Mouse (Mus musculus) small intestine, adult 2 months (tissue): ENCODE data around the gene Olfr548-ps1. TPM values are rescaled to one million over a fixed set of nuclear protein-coding genes. Genes with fewer than 3 reads are reported as not detected.

Experiments
- H3K27ac ChIP-seq: fragments of 200-500 bp; 2 replicates; pipeline ENCODE4 v1.5.1; 2012; ENCODE audit warnings: low read depth, low read length, control low read depth, inconsistent platforms; ENCODE audit not compliant: insufficient read depth
- H3K27me3 ChIP-seq: fragments of 200-500 bp; 2 replicates; pipeline ENCODE4 v1.6.1; 2012; ENCODE audit warnings: mild to moderate bottlenecking, moderate library complexity, low read length, inconsistent platforms; ENCODE audit not compliant: control insufficient read depth, insufficient read depth
- H3K36me3 ChIP-seq: fragments of 200-500 bp; 2 replicates; pipeline ENCODE4 v1.6.1; 2012; ENCODE audit warnings: mild to moderate bottlenecking, low read length, control low read depth, inconsistent platforms; ENCODE audit not compliant: control insufficient read depth, insufficient read depth
- H3K4me1 ChIP-seq: fragments of 200-500 bp; 2 replicates; pipeline ENCODE4 v1.6.1; 2012; ENCODE audit warnings: low read length, inconsistent platforms, mixed read lengths; ENCODE audit not compliant: control insufficient read depth, insufficient read depth, insufficient read length
- H3K4me3 ChIP-seq: fragments of 200-500 bp; 2 replicates; pipeline ENCODE4 v1.5.1; 2012; ENCODE audit warnings: low read depth, mild to moderate bottlenecking, control low read depth, inconsistent platforms, low read length, moderate library complexity
- CTCF ChIP-seq: fragments of 200-500 bp; IDR thresholded peaks from 2 replicates; pipeline ENCODE4 v1.5.1; 2012; ENCODE audit warnings: low read depth, mild to moderate bottlenecking, control low read depth, inconsistent platforms, low read length, moderate library complexity, mixed read lengths; ENCODE audit not compliant: insufficient replicate concordance, insufficient read length; ENCODE audit errors: extremely low read depth
- POLR2A ChIP-seq: fragments of 200-500 bp; IDR thresholded peaks from 2 replicates; pipeline ENCODE4 v1.6.1; 2012; ENCODE audit warnings: low read depth, mild to moderate bottlenecking, control low read depth, inconsistent platforms, low read length, moderate library complexity
- WGBS: fragments of 180-500 bp; shearing (Covaris S2); methylation state at CpG from one replicate; pipeline ENCODE4 v1.1.7; 2018; 5-methylcytosine and 5-hydroxymethylcytosine counted together
- polyA plus RNA-seq: library from polyadenylated mRNA; depleted of rRNA; stranded (reverse); fragments of >200 nt; gene quantifications from 2 replicates; pipeline ENCODE4 v1.2.3, GENCODE M21; 2012

The Olfr548-ps1 gene
- polyA plus RNA-seq, 1 experiment: not detected

DNA sequence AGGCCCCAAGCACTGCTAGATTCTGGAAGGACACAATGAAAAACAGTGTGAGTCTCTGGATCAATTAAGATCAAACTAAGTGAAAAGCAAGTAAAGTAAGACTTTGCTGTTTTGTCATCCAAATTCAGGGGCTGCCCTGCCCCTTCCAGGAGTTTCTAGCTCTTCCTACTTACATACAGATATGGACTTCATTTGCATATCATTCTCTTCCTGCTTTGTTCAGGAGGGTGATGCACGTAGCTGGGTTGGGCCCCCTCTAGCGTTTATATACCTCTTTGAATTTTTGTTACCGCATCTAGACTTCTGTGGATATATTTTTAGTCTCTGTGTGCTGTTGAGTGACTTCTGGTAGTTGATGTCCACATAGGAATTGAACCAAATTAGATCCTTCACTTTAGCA, 555 bp downstream of the Olfr548-ps1 start:
- H3K4me1 ChIP-seq: no peaks in the 10 kb centered on the region
- H3K27me3 ChIP-seq: no peaks in the 10 kb centered on the region
- TF ChIP-seq POLR2A: no peak
- TF ChIP-seq CTCF: no peak
- H3K27ac ChIP-seq: no peak overlapping the region
- 39% methylated on average over 3 of the region's 3 CpGs for WGBS
- H3K36me3 ChIP-seq: no peaks in the 10 kb centered on the region
- H3K4me3 ChIP-seq: no peak overlapping the region

DNA sequence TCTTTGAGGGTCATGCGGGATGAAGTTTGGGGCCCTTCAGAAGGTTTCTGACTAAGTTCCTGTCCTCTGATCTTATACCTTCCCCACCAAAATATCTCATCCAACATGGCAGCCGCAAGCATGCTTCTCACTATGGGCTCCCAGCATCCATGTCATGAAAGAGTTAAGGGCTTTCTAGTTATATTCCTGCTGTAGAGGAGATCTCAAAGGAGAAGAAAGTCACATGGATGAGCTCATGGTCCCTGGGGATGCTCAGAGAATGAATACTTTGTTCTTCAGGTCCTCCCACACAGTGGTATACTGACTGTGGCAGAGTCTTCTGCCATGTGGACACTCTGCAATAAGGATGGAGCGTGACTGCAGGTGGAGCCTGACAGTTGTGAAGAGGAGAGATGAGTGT, 8.9 kb downstream of the Olfr548-ps1 start, which contains the start of gene Olfr549:
TSS of gene Olfr549 (plus strand) at position 301 of the 400 bp plus-strand sequence.
- H3K4me1 ChIP-seq: no peaks in the 10 kb centered on the region
- H3K36me3 ChIP-seq: no peaks in the 10 kb centered on the region
- WGBS: 84% methylated on average over 3 of the region's 3 CpGs
- H3K27me3 ChIP-seq: no peaks in the 10 kb centered on the region
- H3K27ac ChIP-seq: no peak within 1 kb of the TSS
- no peak within 1 kb of the TSS for H3K4me3 ChIP-seq
- TF ChIP-seq POLR2A (no peak), CTCF (no peak)

DNA sequence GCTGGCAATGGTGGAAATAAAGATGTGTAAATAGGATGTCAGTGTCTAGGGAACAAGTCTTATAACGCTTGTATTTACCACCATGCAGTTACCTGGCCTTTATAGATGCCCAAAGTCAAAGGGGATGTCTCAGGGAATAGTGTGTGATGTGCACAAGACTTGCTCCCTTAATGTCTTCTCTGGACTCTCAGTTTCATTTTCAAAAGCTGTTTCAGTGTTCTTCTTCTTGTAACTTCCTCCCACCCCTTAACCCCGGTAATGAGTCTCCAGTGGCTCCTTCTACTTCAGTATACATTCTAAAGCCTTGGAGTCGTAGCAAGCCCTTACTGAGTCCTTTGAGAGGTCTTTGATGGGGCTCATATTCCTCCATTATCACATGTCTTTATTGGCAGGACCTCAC, 12.6 kb downstream of the Olfr548-ps1 start:
- Histone ChIP-seq H3K36me3 (peaks cover 3% of the 10 kb centered on the region; the same call in 1 of the 2 replicates), H3K4me1 (no peaks in the 10 kb centered on the region), H3K4me3 (no peak overlapping the region), H3K27ac (no peak overlapping the region), H3K27me3 (no peaks in the 10 kb centered on the region)
- WGBS: 63% methylated on average over 3 of the region's 3 CpGs
- no peak for TF ChIP-seq CTCF
- no peak for TF ChIP-seq POLR2A

DNA sequence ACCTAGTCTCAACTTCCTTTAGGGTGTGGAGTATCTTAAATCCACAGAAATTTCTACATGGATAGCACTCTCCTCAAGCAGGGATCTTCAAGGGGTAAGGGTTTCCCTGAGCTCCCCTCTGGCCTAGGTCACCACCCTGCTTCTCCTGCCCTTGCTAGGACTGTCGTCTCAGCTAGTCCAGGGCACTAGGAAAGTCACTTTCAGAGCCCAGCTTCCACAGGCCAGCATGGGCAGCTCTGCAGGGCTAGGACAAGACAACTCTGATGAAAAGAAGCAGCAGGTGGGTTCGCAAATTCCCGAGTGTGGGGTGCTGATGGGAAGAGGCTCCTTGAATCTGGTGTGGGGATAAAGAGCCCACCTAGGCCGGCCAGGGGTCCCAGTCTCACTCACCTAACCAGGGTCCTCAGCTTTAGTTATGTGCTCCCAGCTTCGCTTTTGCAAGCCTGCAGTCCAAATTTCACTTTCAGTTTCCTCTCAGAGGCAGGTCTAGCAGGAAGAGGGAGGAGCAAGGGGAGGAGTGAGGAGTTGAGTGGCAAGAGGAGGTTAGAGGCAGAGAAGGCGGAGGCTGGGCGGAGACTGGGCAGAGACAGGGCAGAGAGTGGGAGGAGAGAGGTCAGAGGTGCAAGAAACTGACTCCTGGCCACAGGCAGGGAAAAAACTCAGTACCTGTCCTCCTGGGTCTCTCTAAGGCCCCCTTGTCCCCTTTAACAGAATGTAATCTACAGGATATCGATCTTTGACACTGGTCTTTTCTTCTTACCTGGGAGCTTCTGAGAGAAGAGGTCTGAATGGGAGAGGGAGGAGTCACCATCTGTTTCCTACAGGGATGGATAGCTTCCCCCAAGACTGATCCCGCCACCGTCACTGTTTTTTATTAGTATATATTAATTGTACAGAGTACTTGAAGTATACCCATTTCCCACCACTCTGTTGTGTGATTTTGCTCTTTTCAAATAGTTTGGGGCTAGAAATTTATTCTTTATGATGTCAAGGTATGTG, 24.6 kb downstream of the Olfr548-ps1 start, which contains the start of gene Trim21:
TSS of gene Trim21 (minus strand) at position 488 of the 999 bp plus-strand sequence.
- H3K27ac ChIP-seq: peak within 1 kb of the TSS; percentile 54
- no peak for TF ChIP-seq CTCF
- TF ChIP-seq POLR2A: peak; percentile 49; the same call in 1 of the 2 replicates
- 5% methylated on average over 10 of the region's 10 CpGs for WGBS

DNA sequence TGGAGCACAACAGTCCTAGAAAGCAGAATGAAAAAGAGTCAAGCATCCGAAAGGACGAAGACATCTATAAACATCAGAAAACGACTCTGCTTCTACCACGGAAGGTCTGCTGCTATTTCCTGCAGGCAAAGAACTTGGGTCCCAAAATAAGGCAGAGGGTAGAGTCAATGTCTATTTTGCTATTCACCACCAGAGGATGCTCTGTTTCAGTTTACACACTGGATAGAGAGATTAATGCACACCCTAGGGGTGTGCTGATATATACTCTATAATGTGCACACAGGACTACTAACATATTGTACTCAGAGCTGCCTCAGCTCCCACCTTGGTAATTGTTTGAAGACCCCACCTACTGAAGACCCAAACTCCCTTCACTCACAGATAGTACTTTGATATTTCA, 25.5 kb downstream of the Olfr548-ps1 start:
- WGBS: 94% methylated on average over 4 of the region's 4 CpGs
- H3K27me3 ChIP-seq: no peaks in the 10 kb centered on the region; the same call in 1 of the 2 replicates
- TF ChIP-seq POLR2A (no peak), CTCF (no peak)
- peaks cover 16% of the 10 kb centered on the region for H3K36me3 ChIP-seq
- no peak overlapping the region for H3K27ac ChIP-seq
- H3K4me3 ChIP-seq: no peak overlapping the region
- peaks cover 4% of the 10 kb centered on the region; the same call in 1 of the 2 replicates for H3K4me1 ChIP-seq

More for the DNA sequence above, 24.6 kb downstream of the Olfr548-ps1 start, which contains the start of gene Trim21:
- Histone ChIP-seq H3K27me3 (no peaks in the 10 kb centered on the region; the same call in 1 of the 2 replicates), H3K4me1 (peaks cover 4% of the 10 kb centered on the region; the same call in 1 of the 2 replicates), H3K36me3 (peaks cover 25% of the 10 kb centered on the region), H3K4me3 (peak within 1 kb of the TSS; percentile 87)

DNA sequence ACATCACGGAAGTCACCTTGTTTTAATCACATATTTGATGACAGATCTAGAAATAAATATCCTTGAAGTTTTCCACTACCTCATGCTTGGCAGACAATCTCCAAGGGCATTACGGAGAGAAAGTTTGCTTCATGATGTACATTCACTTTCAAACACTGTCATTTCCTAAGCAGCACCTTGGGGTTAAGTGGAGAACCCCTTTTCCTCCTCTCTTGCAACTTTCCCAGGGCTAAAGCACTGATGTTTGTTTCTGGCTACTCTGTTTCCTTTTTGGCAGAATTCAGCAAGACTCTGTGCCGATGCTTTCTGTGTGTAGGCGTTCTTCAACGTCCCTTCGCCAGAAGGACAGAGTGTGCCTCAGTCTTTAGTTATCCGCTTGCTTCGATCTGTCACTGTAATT, 30.4 kb downstream of the Olfr548-ps1 start, which contains the start of gene Olfr550:
TSS of gene Olfr550 (plus strand) at position 301 of the 400 bp plus-strand sequence.
- no peak within 1 kb of the TSS for H3K4me3 ChIP-seq
- TF ChIP-seq POLR2A (no peak), CTCF (no peak)
- no peaks in the 10 kb centered on the region for H3K4me1 ChIP-seq
- WGBS: 87% methylated on average over 8 of the region's 8 CpGs
- no peaks in the 10 kb centered on the region; the same call in 1 of the 2 replicates for H3K27me3 ChIP-seq
- no peaks in the 10 kb centered on the region for H3K36me3 ChIP-seq
- no peak within 1 kb of the TSS for H3K27ac ChIP-seq

DNA sequence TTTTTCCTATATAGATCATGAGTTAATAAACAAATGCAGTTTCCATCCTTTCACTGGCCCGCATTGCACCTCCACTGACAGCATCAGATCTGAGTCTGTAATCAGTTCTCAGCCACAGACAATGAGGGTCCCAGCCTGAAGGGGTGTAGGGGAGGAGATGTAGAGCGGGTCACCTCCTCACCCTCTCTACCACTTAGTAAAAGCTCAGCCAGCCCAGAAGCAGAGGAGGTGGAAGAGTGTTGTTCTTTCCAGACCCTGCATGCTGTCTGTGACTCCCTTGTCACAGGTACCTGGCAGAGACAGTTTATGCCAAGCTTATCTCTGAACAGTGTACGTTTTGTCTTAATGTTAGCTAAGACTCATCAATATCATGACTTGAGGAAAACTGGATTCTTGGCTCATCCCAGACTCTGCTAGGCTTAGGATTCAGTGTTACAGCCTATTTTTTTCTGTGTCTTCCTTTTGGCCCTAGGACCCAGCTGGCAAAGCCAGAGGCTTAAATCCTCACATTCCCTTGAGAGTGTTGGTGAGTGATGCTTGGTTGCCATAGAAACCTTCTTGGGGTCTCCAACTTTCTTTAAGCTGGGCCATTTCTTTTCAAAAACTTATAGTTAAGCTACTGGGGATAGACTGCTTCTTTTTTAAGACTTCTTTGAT, 32.6 kb downstream of the Olfr548-ps1 start:
- no peak for TF ChIP-seq POLR2A
- TF ChIP-seq CTCF: no peak
- H3K4me1 ChIP-seq: no peaks in the 10 kb centered on the region
- WGBS: 79% methylated on average over 3 of the region's 3 CpGs
- no peaks in the 10 kb centered on the region; the same call in 1 of the 2 replicates for H3K27me3 ChIP-seq
- no peaks in the 10 kb centered on the region for H3K36me3 ChIP-seq
- no peak overlapping the region for H3K27ac ChIP-seq
- H3K4me3 ChIP-seq: no peak overlapping the region
